Mouse (Mus musculus) cortical plate, adult 2 months (tissue): Measurements from ENCODE around the gene Trak1. TPM values are rescaled to one million over a fixed set of nuclear protein-coding genes. Genes with fewer than 3 reads are reported as not detected.
A peak's percentile ranks its signal among the peaks of the same experiment; 100 is the strongest.

Experiments used
- H3K27ac ChIP-seq: fragments of 200-500 bp; 2 replicates; pipeline ENCODE4 v1.5.1; 2012; ENCODE audit warnings: low read length, control low read depth, inconsistent platforms; ENCODE audit not compliant: insufficient read depth
- H3K4me1 ChIP-seq: fragments of 200-500 bp; 2 replicates; pipeline ENCODE4 v1.6.1; 2011; ENCODE audit warnings: low read length; ENCODE audit not compliant: control insufficient read depth, insufficient read depth
- H3K4me3 ChIP-seq: fragments of 200-500 bp; 2 replicates; pipeline ENCODE4 v1.5.1; 2011; ENCODE audit warnings: mild to moderate bottlenecking, low read length, control low read depth; ENCODE audit not compliant: insufficient read depth
- CTCF ChIP-seq: fragments of 200-500 bp; IDR thresholded peaks from 2 replicates; pipeline ENCODE4 v1.5.1; 2011; ENCODE audit warnings: mild to moderate bottlenecking, control low read depth, low read length; ENCODE audit not compliant: insufficient read depth; ENCODE audit errors: extremely low read depth
- POLR2A ChIP-seq: fragments of 200-500 bp; IDR thresholded peaks from 2 replicates; pipeline ENCODE4 v1.6.1; 2011; ENCODE audit warnings: mild to moderate bottlenecking, low read length, control low read depth; ENCODE audit not compliant: insufficient read depth; ENCODE audit errors: extremely low read depth
- polyA plus RNA-seq: library from polyadenylated mRNA; depleted of rRNA; stranded (reverse); fragments of >200 nt; gene quantifications from 2 replicates; pipeline ENCODE4 v1.2.3, GENCODE M21; 2012; rRNA removed

Gene Trak1
- 139 and 140 TPM in 2 replicates for polyA plus RNA-seq

- peak; percentile 55; the same call in 1 of the 2 replicates for TF ChIP-seq POLR2A
- TF ChIP-seq CTCF: no peak
- Histone ChIP-seq H3K27ac (peak within 1 kb of the TSS; percentile 61; the same call in 1 of the 2 replicates), H3K4me1 (peaks cover 10% of the 10 kb centered on the region), H3K4me3 (peak within 1 kb of the TSS; percentile 78)
These were observed at the start of gene Trak1 for GRCm38 (mm10) chr9:121297171-121298064. Gene Trak1, plus strand, starts transcription at chr9:121297502.

DNA sequence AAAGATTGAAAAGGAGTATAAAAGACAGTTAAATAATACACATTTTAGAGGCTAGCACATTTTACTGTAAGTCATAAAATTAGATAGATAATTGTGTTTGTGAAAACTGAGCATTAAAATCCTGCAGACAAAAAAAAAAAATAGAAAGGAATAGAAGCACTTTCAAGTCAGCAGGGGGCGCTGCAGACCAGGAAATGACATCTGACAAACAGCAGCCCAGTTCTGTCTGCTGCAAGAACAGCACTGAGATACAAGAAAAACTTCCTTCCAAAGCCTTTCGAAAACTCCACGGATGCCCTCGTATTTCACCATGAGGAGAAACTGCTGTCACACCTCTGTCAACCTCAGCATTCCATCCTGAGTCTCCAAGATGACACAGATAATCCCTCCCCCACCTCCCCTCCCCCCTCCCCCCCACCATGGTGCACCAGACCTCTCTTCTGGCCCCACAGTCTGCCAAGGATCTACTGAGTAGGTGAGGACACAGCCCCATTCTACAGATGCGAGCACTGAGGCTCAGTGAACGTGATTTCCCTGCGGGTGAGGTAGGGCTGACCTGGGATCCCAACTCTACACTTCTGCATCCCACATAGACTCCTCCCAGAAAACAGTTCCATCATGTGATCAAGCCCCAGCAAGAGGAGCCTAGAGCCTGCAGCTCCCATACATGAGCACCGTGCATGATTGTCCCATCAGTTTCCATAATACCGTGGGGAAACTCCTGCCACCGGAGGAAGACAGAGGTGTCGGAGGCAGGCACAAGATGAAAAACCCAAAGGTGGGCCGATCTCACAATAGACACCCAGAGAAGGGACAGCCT, 49.1 kb upstream of the Trak1 start:
- no peaks in the 10 kb centered on the region for H3K4me1 ChIP-seq
- TF ChIP-seq CTCF: peak; percentile 86
- no peak for TF ChIP-seq POLR2A
- no peak overlapping the region for H3K27ac ChIP-seq
- H3K4me3 ChIP-seq: no peak overlapping the region

DNA sequence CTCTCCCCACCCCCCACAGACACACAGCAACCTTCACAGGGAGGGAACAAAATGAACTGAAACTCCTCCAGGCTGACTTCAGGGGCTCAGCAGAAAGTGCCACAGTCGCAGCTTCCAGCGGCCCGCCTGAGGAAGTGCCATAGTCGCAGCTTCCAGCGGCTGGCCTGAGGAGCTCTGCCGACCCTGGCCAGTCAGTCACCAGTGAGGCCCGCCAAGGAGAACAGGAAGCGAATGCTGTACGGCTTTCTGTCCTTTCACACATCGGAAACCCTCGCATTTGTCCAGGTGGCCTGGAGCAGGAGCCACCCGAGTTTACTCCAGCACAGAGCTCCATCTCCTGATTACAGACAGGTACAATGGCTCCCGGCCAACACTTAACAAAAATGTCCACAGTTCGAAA, 47.5 kb upstream of the Trak1 start:
- Histone ChIP-seq H3K4me1 (no peaks in the 10 kb centered on the region), H3K27ac (no peak overlapping the region), H3K4me3 (no peak overlapping the region)
- TF ChIP-seq POLR2A: no peak
- TF ChIP-seq CTCF: no peak

DNA sequence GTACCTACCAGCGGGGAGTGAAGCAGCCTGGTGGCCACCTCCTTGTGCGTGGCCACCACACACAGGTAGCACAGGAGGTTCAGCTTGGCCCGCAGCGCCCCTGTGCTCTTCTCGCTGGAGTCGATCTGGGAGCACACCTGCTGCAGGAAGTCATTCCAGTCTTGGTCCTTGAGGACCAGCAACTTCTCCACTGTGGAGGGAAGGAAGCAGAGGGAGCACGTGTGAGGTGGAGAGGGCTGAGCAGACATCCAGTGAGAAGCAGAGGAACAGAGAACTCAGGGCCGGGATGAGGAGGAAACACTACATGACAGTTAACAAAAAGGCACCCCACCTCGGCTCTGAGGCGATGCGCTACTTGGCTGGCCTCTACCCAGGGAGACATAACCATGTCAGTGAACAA, 46.4 kb upstream of the Trak1 start:
- Histone ChIP-seq H3K27ac (no peak overlapping the region), H3K4me1 (no peaks in the 10 kb centered on the region), H3K4me3 (no peak overlapping the region)
- TF ChIP-seq POLR2A (no peak), CTCF (no peak)

- Histone ChIP-seq H3K27ac (no peak overlapping the region), H3K4me1 (no peaks in the 10 kb centered on the region), H3K4me3 (no peak overlapping the region)
- TF ChIP-seq CTCF: no peak
- TF ChIP-seq POLR2A: no peak
These were observed 43.3 kb upstream of the Trak1 start for GRCm38 (mm10) chr9:121253983-121254382.

DNA sequence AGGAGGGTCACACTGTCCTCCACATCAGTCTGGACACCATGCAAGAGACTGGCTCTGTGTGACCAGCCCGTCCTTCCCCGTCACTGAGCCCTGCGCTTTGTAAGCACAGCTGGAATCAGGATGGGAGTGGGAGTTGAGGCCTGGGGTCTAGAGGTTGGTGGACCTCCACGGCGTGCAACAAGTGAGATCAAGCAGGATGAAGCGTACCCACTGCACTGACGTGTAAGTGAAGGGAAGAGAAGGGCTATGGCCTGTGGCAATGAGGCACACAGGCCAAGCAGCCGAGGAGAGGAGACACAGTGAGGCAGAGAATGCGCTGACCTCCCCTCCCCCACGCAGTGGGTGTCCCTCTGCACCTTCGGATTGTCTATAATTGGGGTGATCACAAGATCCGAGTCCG, 42.5 kb upstream of the Trak1 start:
- TF ChIP-seq POLR2A: no peak
- TF ChIP-seq CTCF: no peak
- H3K4me1 ChIP-seq: no peaks in the 10 kb centered on the region
- H3K27ac ChIP-seq: no peak overlapping the region
- no peak overlapping the region for H3K4me3 ChIP-seq

DNA sequence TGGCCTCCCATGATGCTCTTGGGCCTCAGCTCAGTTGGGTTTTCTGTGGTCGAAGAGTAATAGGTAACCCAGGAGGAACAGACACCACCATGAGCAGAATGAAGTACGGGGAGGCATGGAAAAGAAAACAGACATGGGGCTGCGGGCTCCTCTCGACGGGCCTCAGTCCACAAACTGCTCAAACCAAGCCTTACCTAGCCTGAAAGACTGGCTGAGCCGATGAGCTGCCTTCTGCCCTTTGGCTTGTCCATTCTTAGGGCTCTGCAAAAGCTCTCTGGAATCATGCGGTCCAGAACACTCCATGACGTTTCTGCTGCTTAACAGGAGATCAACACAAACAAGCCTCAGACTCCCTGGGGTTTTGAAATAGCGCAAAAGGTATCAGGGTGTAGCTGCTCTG, 40.2 kb upstream of the Trak1 start:
- no peak overlapping the region for H3K27ac ChIP-seq
- TF ChIP-seq POLR2A (no peak), CTCF (no peak)
- no peak overlapping the region for H3K4me3 ChIP-seq

DNA sequence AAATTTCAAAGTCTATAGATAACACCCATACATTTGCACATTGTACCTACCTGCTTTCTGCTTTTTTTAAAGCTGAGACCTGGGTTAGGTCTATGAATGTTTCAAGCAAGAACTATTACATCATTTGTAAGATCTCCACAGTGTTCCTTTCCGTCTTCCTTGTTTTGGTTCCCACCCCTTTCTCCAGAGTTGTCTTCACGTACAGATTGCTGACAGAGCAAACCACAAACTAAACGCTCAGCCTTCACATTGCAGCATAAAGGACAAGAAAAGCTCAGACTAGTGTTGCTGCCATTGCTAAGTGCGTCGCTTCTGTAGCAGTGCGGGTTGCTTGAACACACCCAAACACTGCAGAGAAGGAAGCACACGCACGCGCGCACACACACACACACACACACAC, 32.0 kb upstream of the Trak1 start:
- no peak for TF ChIP-seq POLR2A
- TF ChIP-seq CTCF: no peak
- Histone ChIP-seq H3K27ac (no peak overlapping the region), H3K4me1 (no peaks in the 10 kb centered on the region), H3K4me3 (no peak overlapping the region)

More for the DNA sequence above, 40.2 kb upstream of the Trak1 start:
- H3K4me1 ChIP-seq: no peaks in the 10 kb centered on the region

- Histone ChIP-seq H3K27ac (no peak overlapping the region), H3K4me3 (no peak overlapping the region), H3K4me1 (0 out of 2 replicates have a peak, but pooled peaks cover 1% of the 10 kb centered on the region)
- no peak for TF ChIP-seq POLR2A
- no peak for TF ChIP-seq CTCF
These were observed 26.2 kb upstream of the Trak1 start for GRCm38 (mm10) chr9:121271149-121271548.
